Mouse (Mus musculus) cortical plate, adult 2 months (tissue): ENCODE measurements around the gene Fam151a.

Experiments used
- CTCF ChIP-seq: fragments of 200-500 bp; IDR thresholded peaks from 2 replicates; pipeline ENCODE4 v1.5.1; 2011; ENCODE audit warnings: mild to moderate bottlenecking, control low read depth, low read length; ENCODE audit not compliant: insufficient read depth; ENCODE audit errors: extremely low read depth
- POLR2A ChIP-seq: fragments of 200-500 bp; IDR thresholded peaks from 2 replicates; pipeline ENCODE4 v1.6.1; 2011; ENCODE audit warnings: mild to moderate bottlenecking, low read length, control low read depth; ENCODE audit not compliant: insufficient read depth; ENCODE audit errors: extremely low read depth

GRCm38 (mm10) chr4:106780045-106780444, 46.4 kb downstream of the Fam151a start:
- no peak for TF ChIP-seq CTCF
- no peak for TF ChIP-seq POLR2A
